Mouse (Mus musculus): ENCODE results near the gene Vwa5b2.

Gene Vwa5b2

GRCm38 (mm10) chr16:20589366-20589938, at the start of gene Vwa5b2:
TSS of gene Vwa5b2 (plus strand) at chr16:20589471.
- peak; percentile 17 for DNase-seq (ENCODE audit: low read depth, low spot score)

- no peak for DNase-seq (ENCODE audit: low read depth, low spot score)
Observed at GRCm38 (mm10) chr16:20539649-20540048, 49.6 kb upstream of the Vwa5b2 start.

GRCm38 (mm10) chr16:20540438-20540837, 48.8 kb upstream of the Vwa5b2 start:
- no peak for DNase-seq (ENCODE audit: low read depth, low spot score)

GRCm38 (mm10) chr16:20545696-20546095, 43.6 kb upstream of the Vwa5b2 start:
- DNase-seq (ENCODE audit: low read depth, low spot score), result no peak

GRCm38 (mm10) chr16:20547423-20547822, 41.8 kb upstream of the Vwa5b2 start:
- no peak for DNase-seq (ENCODE audit: low read depth, low spot score)

GRCm38 (mm10) chr16:20548096-20548948, 40.9 kb upstream of the Vwa5b2 start, which contains the start of gene Abcf3:
TSS of gene Abcf3 (plus strand) at chr16:20548577.
- DNase-seq (ENCODE audit: low read depth, low spot score), result peak; percentile 100

GRCm38 (mm10) chr16:20549161-20549560, 40.1 kb upstream of the Vwa5b2 start:
- DNase-seq (ENCODE audit: low read depth, low spot score), result no peak

- no peak for DNase-seq (ENCODE audit: low read depth, low spot score)
Observed at GRCm38 (mm10) chr16:20551691-20552090, 37.6 kb upstream of the Vwa5b2 start.

- DNase-seq (ENCODE audit: low read depth, low spot score), result no peak
Observed at GRCm38 (mm10) chr16:20552594-20552993, 36.7 kb upstream of the Vwa5b2 start.

- DNase-seq (ENCODE audit: low read depth, low spot score), result no peak
Observed at GRCm38 (mm10) chr16:20555000-20555399, 34.3 kb upstream of the Vwa5b2 start.

- DNase-seq (ENCODE audit: low read depth, low spot score), result no peak
Observed at GRCm38 (mm10) chr16:20557381-20557780, 31.9 kb upstream of the Vwa5b2 start.

GRCm38 (mm10) chr16:20565075-20565474, 24.2 kb upstream of the Vwa5b2 start:
- DNase-seq (ENCODE audit: low read depth, low spot score), result no peak

GRCm38 (mm10) chr16:20589939-20590679, 838 bp downstream of the Vwa5b2 start:
- peak; percentile 39 for DNase-seq (ENCODE audit: low read depth, low spot score)

- DNase-seq (ENCODE audit: low read depth, low spot score), result no peak
Observed at GRCm38 (mm10) chr16:20590680-20591038, 1.4 kb downstream of the Vwa5b2 start.

- no peak for DNase-seq (ENCODE audit: low read depth, low spot score)
Observed at GRCm38 (mm10) chr16:20591076-20591705, 1.9 kb downstream of the Vwa5b2 start.

- no peak for DNase-seq (ENCODE audit: low read depth, low spot score)
Observed at GRCm38 (mm10) chr16:20595060-20595673, 5.9 kb downstream of the Vwa5b2 start.

GRCm38 (mm10) chr16:20595737-20596136, 6.5 kb downstream of the Vwa5b2 start:
- DNase-seq (ENCODE audit: low read depth, low spot score), result no peak

- no peak for DNase-seq (ENCODE audit: low read depth, low spot score)
Observed at GRCm38 (mm10) chr16:20596687-20597441, 7.6 kb downstream of the Vwa5b2 start.

- DNase-seq (ENCODE audit: low read depth, low spot score), result no peak
Observed at GRCm38 (mm10) chr16:20600511-20600910, 11.2 kb downstream of the Vwa5b2 start.

- DNase-seq (ENCODE audit: low read depth, low spot score), result no peak
Observed at GRCm38 (mm10) chr16:20604705-20605104, 15.4 kb downstream of the Vwa5b2 start.
